Mouse (Mus musculus): Measurements from ENCODE around the gene Pigl.
A peak's percentile ranks its signal among the peaks of the same experiment; 100 is the strongest.
"Not testable (repeated sequence)": the region's sequence is repeated elsewhere in the genome, so short reads cannot be mapped to it uniquely, and the experiment has no call there.

Pigl gene

GRCm38 (mm10) chr11:62458276-62458724 is at the start of gene Pigl, which contains the start of gene Ncor1:
TSS of gene Pigl (plus strand) at chr11:62458460.
TSS of gene Ncor1 (minus strand) at chr11:62458541.
- DNase-seq (ENCODE audit: low read depth, low spot score): peak; percentile 93

DNA sequence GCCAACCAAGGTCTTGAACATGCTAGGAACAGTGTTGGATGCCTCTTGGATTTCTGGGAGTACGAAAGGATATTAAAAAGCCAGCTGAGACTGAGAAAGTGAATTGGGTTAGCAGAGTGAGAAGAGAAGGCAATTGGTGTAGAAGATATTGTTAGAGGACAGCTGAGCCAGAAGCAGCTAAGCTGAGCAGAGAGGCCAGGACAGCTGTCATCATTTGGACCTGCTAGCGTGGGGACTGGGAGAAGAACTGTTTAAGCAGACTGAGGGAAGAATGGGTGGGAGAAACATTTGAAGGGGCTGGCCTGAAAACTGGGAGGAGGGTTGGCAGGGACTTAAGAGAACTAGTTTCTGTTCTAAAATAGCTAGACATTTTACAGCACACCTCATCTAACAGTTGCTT is 49.4 kb upstream of the Pigl start:
- no peak for DNase-seq (ENCODE audit: low read depth, low spot score)

- no peak for DNase-seq (ENCODE audit: low read depth, low spot score)
Measured at GRCm38 (mm10) chr11:62409611-62410010, 48.6 kb upstream of the Pigl start.

GRCm38 (mm10) chr11:62415026-62415425 is 43.2 kb upstream of the Pigl start:
- DNase-seq (ENCODE audit: low read depth, low spot score): peak; percentile 48

DNA sequence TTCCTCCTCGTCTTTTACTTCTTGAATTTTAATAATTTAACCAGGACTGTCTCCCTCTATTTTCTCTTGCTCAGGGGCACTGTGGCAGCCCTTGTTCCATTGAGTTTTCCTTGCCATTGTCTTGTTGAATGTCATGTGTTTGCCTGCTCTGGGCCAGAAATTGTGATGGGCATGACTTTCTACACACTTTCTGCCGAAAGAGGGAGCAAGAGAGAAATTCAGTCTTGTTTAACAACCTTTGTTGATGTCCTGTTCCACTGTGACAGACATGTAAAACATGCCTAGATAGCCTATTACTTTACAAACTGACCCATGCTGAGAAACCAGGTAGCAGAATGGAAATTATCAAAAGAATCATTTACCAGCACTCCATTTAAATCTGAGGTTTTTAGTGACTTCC is 33.7 kb upstream of the Pigl start:
- DNase-seq (ENCODE audit: low read depth, low spot score): peak; percentile 90

GRCm38 (mm10) chr11:62426266-62426665 is 32.0 kb upstream of the Pigl start:
- DNase-seq (ENCODE audit: low read depth, low spot score): no peak

DNA sequence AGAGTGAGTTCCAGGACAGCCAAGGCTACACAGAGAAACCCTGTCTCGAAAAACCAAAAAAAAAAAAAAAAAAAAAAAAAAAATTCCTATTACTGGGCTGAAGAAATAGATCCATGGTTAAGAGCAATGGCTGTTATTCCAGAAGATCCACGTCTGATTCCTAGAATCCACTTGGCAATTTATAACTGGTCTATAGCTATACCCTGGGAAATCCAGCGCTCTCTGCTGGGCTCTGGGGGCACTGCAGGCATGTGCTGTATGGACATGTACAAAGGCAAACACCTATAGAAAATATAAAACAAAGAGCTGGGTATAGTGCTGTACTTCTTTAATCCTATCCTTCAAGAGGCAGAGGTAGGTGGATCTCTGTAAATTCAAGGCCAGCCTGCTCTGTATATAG is 31.2 kb upstream of the Pigl start:
- DNase-seq (ENCODE audit: low read depth, low spot score): peak; percentile 85

DNA sequence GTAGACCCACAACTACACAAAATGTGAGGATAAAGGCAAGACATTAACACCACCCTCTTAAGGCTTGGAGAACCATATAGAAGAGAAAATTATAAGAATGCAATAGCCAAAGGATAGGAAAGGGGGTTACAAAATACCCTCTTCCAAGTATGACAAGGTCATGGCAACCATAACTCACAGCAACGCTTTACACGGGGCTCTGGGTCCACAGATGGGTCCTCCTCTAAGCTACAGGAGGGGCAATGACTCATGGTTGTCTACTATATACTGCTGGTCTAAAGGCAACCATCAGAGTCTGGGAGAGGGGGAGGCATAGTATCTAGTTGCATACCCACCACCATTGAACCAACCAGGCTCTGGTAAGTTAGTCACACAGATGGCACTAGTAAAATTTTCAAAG is 26.0 kb upstream of the Pigl start:
- no peak for DNase-seq (ENCODE audit: low read depth, low spot score)

- DNase-seq (ENCODE audit: low read depth, low spot score): peak; percentile 45
Measured at GRCm38 (mm10) chr11:62440670-62441315, 17.5 kb upstream of the Pigl start.

GRCm38 (mm10) chr11:62445799-62446198 is 12.5 kb upstream of the Pigl start:
- DNase-seq (ENCODE audit: low read depth, low spot score): no peak

DNA sequence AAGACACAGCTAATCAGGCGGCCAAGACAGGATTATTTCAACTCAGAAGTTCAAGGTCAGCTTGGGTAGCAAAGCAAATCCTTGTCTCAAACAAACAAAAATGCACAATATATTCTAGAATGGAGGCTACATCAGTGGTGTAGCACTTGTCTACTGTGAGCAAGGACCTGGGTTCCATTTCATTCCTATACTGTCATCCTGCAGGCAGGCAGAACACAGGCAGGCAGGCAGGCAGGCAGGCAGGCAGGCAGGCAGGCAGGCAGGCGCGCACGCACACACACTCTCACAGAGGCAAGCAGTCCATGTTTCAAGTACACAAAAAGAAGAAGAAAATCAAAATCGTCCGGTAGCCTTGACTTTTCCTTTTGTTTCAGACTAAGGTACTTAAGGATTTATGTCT is 9.3 kb upstream of the Pigl start:
- no peak for DNase-seq (ENCODE audit: low read depth, low spot score)

GRCm38 (mm10) chr11:62455193-62455592 is 3.1 kb upstream of the Pigl start:
- no peak for DNase-seq (ENCODE audit: low read depth, low spot score)

DNA sequence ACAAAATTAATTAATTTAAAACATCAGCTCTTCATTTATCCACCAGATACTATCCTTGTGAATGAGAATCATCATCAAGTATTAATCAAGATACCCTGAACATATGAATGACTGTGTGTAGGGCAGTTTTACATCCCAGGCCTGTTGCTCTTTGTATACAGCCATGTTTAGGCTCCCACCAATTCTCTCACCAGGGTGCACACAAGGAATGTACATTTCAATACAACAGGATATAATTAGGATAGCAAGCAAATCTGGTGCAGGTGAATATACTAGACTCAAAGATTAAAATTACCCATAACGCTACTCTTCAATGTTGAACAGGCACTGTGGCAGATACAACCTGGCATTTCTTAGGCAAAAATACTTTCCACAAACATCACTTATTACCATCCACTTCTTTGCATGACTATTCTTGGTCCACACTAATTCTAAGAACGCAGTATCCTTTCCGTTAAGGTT is 2.2 kb upstream of the Pigl start:
- DNase-seq (ENCODE audit: low read depth, low spot score): no peak

DNA sequence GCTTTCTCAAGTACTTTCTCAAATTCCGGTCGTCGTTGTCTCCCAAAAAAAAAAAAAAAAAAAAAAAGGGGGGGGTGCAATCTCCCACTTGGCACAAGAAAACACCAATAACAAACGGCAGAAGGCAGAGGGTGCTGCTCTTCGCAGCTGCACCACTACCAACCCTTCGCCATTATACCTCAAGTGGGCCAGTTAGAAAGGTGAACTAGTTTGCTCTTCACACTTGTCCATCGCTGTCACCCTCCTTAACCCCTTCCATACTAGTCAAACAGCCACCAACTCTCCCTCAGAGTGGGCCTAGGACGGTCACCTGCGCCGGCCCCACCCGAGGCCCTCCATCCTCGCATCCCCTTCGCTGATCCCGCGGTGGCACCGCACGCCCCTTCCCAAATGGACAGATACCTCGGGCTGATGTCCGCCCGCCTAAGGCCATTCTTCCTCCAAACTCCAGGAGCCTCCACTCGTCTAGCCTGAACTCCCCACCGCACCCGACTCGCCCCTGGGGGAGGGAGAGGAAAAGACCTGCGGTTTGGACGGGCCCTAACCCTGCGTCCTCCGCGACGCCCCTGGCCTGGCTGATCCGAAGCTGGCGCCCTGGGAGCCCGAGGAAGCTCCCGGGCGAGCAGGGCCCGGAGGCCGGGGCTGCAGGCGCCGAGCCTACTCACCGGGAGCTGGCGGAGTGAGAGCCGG is 1.6 kb upstream of the Pigl start:
- DNase-seq (ENCODE audit: low read depth, low spot score): peak; percentile 65

- peak; percentile 89 for DNase-seq (ENCODE audit: low read depth, low spot score)
Measured at GRCm38 (mm10) chr11:62457241-62457890, 894 bp upstream of the Pigl start.

DNA sequence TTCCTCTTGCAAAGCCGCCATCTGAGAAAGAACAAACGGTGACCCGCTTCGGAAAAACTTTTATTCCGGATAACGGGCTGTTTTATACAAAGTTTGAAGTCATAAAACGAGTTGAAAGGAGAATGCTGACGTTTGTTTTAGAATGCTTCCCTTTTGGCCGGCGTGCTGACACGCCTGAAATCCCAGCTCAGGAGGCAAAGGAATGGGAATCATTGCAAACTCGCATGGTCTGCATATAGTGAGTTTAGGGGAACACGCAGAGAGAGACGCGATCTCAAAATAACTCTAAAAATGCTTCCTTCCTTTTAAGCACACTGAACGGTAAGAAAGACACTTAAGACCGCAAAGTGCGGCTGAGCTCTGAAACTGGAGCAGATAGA is 379 bp upstream of the Pigl start:
- DNase-seq (ENCODE audit: low read depth, low spot score): no peak

DNA sequence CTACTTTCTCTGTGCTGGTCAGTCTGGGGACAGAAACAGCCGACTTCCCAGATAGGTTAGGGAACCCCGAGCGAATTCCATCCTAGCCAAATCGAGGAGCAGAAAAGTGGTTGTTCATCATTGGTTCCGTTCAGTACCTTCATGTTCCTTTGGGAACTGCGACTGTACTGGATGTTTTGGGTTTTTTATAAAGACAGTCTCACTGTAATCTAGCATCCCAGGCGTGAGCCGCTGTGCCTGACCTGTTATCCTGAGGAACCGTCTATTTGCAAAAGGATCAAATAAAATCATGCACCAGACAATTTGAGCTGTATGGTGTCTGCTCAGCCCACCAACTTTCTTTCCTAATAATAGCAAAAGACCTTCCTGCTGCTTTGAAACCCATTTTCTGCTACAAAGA is 520 bp downstream of the Pigl start:
- no peak for DNase-seq (ENCODE audit: low read depth, low spot score)

- DNase-seq (ENCODE audit: low read depth, low spot score): not testable (repeated sequence)
Measured at GRCm38 (mm10) chr11:62462529-62462928, 4.3 kb downstream of the Pigl start.

DNA sequence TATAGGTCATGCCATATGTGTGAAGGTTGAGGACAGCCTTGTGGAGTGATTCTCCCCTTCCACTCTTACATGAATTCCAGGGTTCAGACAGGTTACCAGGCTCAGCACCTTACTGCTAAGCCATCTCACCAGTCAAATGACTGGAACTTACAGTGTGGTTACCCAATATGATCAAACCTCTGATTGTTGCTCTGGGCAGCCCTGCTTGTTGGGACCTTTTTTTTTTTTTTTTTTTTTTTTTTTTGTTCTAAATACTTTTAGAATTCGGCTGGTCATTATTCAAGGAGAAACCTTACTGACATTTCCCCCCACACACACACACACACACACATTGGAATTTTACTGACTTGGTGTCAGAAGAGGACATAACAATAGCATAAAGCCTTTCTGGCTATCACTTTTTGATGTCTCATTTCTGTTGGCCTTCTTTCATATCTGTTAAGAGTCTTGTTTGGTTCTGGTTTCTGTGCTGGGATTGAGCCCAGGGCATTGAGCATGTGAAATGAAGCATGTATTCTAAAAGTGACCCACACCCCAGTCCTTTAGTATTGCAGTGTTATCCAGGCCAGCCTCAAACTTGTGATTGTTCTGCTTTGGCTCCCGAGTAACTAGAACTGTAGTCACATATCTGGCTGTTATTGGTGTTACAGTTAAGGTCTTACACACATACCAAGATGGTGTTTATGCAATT is 5.1 kb downstream of the Pigl start:
- no peak for DNase-seq (ENCODE audit: low read depth, low spot score)

DNA sequence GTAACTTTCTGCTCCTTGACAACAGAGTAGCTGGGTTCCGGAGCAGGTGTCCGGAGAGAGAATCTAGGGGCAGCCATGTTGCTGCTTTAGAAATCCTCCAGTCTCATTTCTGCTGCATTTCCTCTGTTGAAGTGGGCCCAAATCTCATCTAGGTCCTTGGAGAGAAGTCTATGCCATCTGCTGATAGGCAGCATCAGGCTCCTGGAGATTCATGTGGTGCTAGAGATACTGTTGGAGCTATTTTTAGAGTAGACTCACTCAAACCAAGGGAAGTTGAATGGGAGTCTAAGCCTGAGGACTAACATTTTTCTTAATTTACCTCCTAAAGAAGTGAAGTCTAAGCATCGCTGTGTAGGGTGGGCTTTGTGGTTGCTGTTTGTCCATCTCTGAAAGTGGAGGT is 6.4 kb downstream of the Pigl start:
- DNase-seq (ENCODE audit: low read depth, low spot score): no peak

GRCm38 (mm10) chr11:62465849-62466248 is 7.6 kb downstream of the Pigl start:
- no peak for DNase-seq (ENCODE audit: low read depth, low spot score)

- DNase-seq (ENCODE audit: low read depth, low spot score): no peak
Measured at GRCm38 (mm10) chr11:62466546-62466945, 8.3 kb downstream of the Pigl start.

Data from ES-CJ7 (cell line).